Mouse (Mus musculus): ENCODE measurements around the gene Lingo4. TPM values are rescaled to one million over a fixed set of nuclear protein-coding genes. Genes with fewer than 3 reads are reported as not detected.

Gene Lingo4
- polyA plus RNA-seq, 1 experiment from 2014 or later = not detected

DNA sequence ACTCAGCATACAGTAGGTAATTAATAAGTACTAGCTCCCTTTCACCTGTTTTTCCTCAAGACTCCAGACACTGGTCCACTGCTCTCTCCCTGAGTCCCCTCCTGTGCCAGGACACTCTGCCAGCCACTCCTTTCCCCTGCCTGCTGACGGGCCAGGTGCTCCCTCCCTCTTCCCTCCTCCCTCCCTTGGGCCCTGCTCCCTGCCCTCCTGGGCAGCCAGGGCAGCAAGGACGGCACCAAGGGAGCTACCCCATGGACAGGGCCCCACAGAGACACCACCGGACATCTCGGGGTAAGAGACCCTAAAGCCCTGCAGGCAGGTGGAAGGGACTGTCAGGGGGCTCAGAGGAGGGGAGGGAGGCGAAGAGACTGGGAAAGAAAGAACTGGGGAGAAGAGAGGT lies 25.7 kb upstream of the Lingo4 start, which contains the start of gene Rorc:
Gene Rorc, plus strand, starts transcription at position 154 of the 400 bp plus-strand sequence.
- whole genome bisulfite sequencing = 16% methylated on average over 5 of the region's 5 CpGs
- H3K9me3 ChIP-seq = no peaks in the 10 kb centered on the region
- no peak within 1 kb of the TSS for H3K27ac ChIP-seq
- peaks cover 33% of the 10 kb centered on the region for H3K4me1 ChIP-seq (replicated peaks)
- peaks cover 35% of the 10 kb centered on the region for H3K27me3 ChIP-seq
- peak within 1 kb of the TSS; percentile 26 for H3K4me3 ChIP-seq (replicated peaks)
- peak within 1 kb of the TSS; percentile 57 for H3K4me2 ChIP-seq
- no peak for ATAC-seq (ENCODE audit: insufficient number of reproducible peaks, insufficient read depth, low FRiP score, low TSS enrichment, low read depth)
- H3K9ac ChIP-seq (replicated peaks) = peak within 1 kb of the TSS; percentile 40
- no peaks in the 10 kb centered on the region for H3K36me3 ChIP-seq

DNA sequence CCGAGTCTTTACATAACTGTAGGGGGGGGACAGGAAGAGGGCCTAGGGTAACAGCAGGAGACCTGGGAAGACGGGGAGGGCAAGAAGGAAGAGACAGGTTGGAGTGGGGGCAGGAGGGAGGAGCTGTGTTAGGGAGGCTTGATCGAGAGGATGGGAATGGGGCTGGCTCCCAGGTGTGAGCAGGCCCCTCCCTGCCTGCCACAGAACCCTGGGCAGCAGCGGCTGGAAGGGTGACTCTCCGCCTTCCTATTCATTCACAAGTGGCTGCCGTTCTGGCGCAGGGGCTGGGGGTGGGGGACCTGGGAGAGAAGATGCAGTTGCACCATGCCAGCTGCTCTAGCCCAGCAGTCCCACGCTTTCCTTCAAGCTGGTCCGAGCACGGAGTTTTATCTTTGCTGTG lies 25.2 kb upstream of the Lingo4 start:
- Histone ChIP-seq H3K4me2 (peak overlapping the region; percentile 57), H3K9me3 (no peaks in the 10 kb centered on the region), H3K36me3 (no peaks in the 10 kb centered on the region), H3K9ac (replicated peaks) (peak overlapping the region; percentile 40), H3K27me3 (peaks cover 35% of the 10 kb centered on the region), H3K4me3 (replicated peaks) (peak overlapping the region; percentile 26), H3K4me1 (replicated peaks) (peaks cover 33% of the 10 kb centered on the region), H3K27ac (no peak overlapping the region)
- ATAC-seq (ENCODE audit: insufficient number of reproducible peaks, insufficient read depth, low FRiP score, low TSS enrichment, low read depth) = no peak
- WGBS = 2% methylated on average over 10 of the region's 10 CpGs

DNA sequence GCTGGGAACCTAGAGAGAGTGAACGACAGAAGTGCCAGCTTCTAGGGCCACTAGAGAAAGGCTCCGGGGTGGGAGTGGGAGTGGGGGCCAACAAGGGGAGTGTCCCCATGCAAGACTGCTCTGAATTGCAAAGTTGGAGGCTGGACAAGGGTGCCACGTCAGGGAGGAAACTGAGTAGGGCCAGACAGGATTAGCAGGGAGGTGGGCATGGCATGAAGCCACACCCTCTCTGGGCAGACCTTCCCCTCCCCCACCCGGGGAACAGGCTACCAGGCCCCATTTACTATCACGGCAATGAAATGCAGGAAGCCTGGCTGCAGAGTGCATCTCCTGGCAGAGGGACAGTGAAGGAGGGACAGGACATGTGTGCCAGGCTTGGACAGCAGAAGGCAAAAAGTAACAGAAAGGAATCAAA lies 24.7 kb upstream of the Lingo4 start:
- Histone ChIP-seq H3K9me3 (no peaks in the 10 kb centered on the region), H3K27me3 (peaks cover 35% of the 10 kb centered on the region), H3K4me1 (replicated peaks) (peaks cover 33% of the 10 kb centered on the region), H3K36me3 (no peaks in the 10 kb centered on the region), H3K4me2 (peak overlapping the region; percentile 57), H3K9ac (replicated peaks) (peak overlapping the region; percentile 40), H3K27ac (no peak overlapping the region), H3K4me3 (replicated peaks) (peak overlapping the region; percentile 26)
- WGBS = 6% methylated on average over 5 of the region's 5 CpGs
- ATAC-seq (ENCODE audit: insufficient number of reproducible peaks, insufficient read depth, low FRiP score, low TSS enrichment, low read depth) = peak; percentile 22; the same call in 1 of the 2 replicates

- Histone ChIP-seq H3K4me1 (replicated peaks) (peaks cover 33% of the 10 kb centered on the region), H3K4me3 (replicated peaks) (no peak overlapping the region), H3K9me3 (no peaks in the 10 kb centered on the region), H3K27ac (no peak overlapping the region), H3K4me2 (no peak overlapping the region), H3K9ac (replicated peaks) (no peak overlapping the region), H3K27me3 (peaks cover 35% of the 10 kb centered on the region), H3K36me3 (no peaks in the 10 kb centered on the region)
- ATAC-seq (ENCODE audit: insufficient number of reproducible peaks, insufficient read depth, low FRiP score, low TSS enrichment, low read depth) = no peak
Measured at GRCm38 (mm10) chr3:94374636-94375035, 23.7 kb upstream of the Lingo4 start.

DNA sequence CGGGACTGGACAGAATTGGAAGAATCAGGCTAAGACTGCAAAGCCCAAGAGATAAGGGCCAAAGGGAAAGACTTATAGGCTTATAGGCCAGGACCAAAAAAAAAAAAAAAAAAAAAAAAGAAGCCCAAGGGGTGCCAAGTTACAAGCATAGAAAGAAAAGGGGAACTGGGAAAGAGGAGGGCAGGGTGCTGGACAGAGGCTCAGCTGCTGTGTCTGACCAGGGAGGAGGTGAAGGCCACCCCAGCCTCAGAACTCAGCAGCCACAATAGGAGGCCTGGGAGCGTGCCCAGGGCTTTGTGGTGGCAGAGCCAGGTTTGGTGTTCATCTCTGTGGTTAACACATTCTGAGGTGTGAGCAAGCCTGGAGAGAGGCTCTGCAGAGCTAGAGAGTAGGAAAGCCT lies 23.2 kb upstream of the Lingo4 start:
- 78% methylated on average over 2 of the region's 2 CpGs for WGBS
- Histone ChIP-seq H3K4me2 (no peak overlapping the region), H3K4me3 (replicated peaks) (no peak overlapping the region), H3K4me1 (replicated peaks) (peaks cover 33% of the 10 kb centered on the region), H3K27me3 (peaks cover 35% of the 10 kb centered on the region), H3K27ac (no peak overlapping the region), H3K9ac (replicated peaks) (no peak overlapping the region), H3K36me3 (no peaks in the 10 kb centered on the region), H3K9me3 (no peaks in the 10 kb centered on the region)
- ATAC-seq (ENCODE audit: insufficient number of reproducible peaks, insufficient read depth, low FRiP score, low TSS enrichment, low read depth) = no peak

DNA sequence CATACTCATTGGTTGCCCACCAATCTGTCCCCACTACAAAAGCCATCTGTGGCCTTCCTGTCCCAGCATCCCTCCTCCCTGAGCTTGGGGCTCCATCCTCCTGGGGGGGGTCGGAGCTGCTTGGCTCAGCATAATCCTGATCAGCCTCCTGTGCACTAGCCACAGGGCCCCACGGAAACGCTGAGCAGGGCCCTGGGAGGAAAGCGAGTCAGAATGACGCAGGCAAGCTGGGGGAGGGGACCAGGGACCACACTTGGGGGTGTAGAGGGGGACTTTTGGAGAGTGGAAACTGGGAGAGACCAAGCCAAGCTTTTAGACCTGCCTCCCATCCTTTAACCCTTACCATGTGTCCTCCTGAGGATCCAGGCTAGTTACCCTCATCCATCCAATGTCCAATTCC lies 22.5 kb upstream of the Lingo4 start:
- H3K27me3 ChIP-seq = peaks cover 35% of the 10 kb centered on the region
- no peak for ATAC-seq (ENCODE audit: insufficient number of reproducible peaks, insufficient read depth, low FRiP score, low TSS enrichment, low read depth)
- no peak overlapping the region for H3K9ac ChIP-seq (replicated peaks)
- no peaks in the 10 kb centered on the region for H3K36me3 ChIP-seq
- H3K4me2 ChIP-seq = no peak overlapping the region
- H3K9me3 ChIP-seq = no peaks in the 10 kb centered on the region
- H3K4me1 ChIP-seq (replicated peaks) = peaks cover 35% of the 10 kb centered on the region
- H3K27ac ChIP-seq = no peak overlapping the region
- H3K4me3 ChIP-seq (replicated peaks) = no peak overlapping the region
- 38% methylated on average over 5 of the region's 5 CpGs for WGBS

GRCm38 (mm10) chr3:94377028-94377923 lies 21.0 kb upstream of the Lingo4 start:
- Histone ChIP-seq H3K27ac (no peak overlapping the region), H3K4me2 (peak overlapping the region; percentile 6; the same call in 1 of the 2 replicates), H3K27me3 (peaks cover 32% of the 10 kb centered on the region), H3K9me3 (no peaks in the 10 kb centered on the region), H3K4me1 (replicated peaks) (peaks cover 25% of the 10 kb centered on the region), H3K36me3 (no peaks in the 10 kb centered on the region), H3K4me3 (replicated peaks) (no peak overlapping the region), H3K9ac (replicated peaks) (no peak overlapping the region)
- 12% methylated on average over 13 of the region's 13 CpGs for WGBS
- no peak for ATAC-seq (ENCODE audit: insufficient number of reproducible peaks, insufficient read depth, low FRiP score, low TSS enrichment, low read depth)

DNA sequence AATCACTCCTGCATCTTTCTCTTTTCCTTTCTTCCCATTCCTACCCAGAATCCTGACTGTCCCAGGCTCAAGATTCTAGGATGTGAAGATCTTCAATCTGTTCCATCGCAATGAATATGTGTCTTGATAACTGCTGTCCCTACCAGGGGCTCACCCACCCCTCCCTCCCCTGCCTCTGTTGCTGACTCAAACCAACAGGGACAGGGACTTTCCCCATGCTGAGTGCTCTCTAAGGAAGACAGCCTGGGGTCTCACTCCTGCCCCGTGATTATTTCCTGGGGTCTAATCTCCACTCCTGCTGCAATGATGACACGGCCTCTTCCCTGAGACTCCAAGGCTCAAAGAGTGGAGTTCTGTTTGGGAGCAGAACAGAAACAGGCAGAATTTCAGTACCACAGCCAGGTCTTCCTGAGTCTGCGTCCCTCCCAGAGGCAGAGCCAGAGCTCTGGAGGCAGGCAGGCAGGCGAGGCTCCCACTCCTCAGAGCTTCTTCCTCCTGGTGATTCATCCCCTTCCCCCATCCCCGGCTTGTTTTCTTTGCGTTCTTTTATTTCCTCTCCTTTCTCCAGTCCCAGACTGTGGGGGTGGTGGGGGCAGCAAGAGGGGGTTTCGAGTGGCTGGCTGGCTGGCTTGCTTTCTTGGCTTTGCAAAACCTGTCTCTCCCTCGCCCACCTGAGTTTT lies 18.3 kb upstream of the Lingo4 start:
- WGBS = 25% methylated on average over 9 of the region's 9 CpGs

DNA sequence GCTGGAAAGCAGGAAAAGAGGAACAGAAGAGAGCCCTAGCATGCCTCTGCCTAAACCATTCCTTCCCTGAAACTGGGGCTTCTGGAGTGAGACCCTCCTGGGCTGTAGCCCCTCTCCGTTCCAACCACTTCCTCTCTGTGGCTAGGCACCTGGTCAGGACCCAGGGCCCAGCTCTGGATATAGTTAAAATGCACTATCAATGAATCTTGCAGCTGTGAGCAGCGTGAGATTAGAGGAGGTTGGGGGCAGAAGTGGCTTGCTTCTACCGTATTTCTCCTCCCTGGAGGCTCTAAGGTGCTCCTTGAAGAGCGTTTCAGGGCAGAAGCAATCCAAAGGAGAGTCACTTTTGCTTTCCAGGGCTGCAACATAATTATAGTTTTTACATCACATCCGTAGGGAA lies 16.0 kb upstream of the Lingo4 start:
- 0 out of 2 replicates have a peak, but pooled peaks cover 5% of the 10 kb centered on the region for H3K27me3 ChIP-seq
- no peak for ATAC-seq (ENCODE audit: insufficient number of reproducible peaks, insufficient read depth, low FRiP score, low TSS enrichment, low read depth)
- H3K4me2 ChIP-seq = no peak overlapping the region
- H3K36me3 ChIP-seq = no peaks in the 10 kb centered on the region
- no peak overlapping the region for H3K27ac ChIP-seq
- H3K9ac ChIP-seq (replicated peaks) = no peak overlapping the region
- H3K4me1 ChIP-seq (replicated peaks) = peaks cover 3% of the 10 kb centered on the region
- WGBS = 62% methylated on average over 5 of the region's 5 CpGs
- no peaks in the 10 kb centered on the region for H3K9me3 ChIP-seq
- no peak overlapping the region for H3K4me3 ChIP-seq (replicated peaks)

More for the DNA sequence above, 18.3 kb upstream of the Lingo4 start:
- ATAC-seq (ENCODE audit: insufficient number of reproducible peaks, insufficient read depth, low FRiP score, low TSS enrichment, low read depth) = no peak
- no peaks in the 10 kb centered on the region for H3K36me3 ChIP-seq
- H3K4me1 ChIP-seq (replicated peaks) = peaks cover 10% of the 10 kb centered on the region
- no peak overlapping the region for H3K4me2 ChIP-seq
- H3K9me3 ChIP-seq = no peaks in the 10 kb centered on the region
- H3K27ac ChIP-seq = no peak overlapping the region
- H3K4me3 ChIP-seq (replicated peaks) = no peak overlapping the region
- H3K27me3 ChIP-seq = peaks cover 15% of the 10 kb centered on the region; the same call in 1 of the 2 replicates
- H3K9ac ChIP-seq (replicated peaks) = no peak overlapping the region

DNA sequence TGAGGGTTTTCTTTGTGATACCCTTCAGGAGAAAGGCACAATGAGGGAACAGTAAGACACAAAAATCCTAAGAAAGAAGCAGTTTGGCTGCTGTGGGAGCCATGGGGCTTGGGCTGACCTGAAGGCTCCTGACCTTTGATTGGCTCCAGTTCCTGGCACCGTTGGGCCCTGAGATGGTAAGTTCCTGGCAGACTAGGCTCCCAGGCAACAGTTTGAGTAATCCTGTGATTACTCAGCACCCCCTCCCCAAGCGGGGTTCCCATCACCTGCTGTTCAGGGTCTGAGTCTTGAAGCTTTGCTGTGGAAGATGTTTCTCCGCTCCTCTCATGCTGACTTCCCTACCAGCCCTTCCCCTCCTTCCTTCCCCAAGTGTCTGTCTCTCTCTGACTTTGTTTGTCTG lies 14.8 kb upstream of the Lingo4 start:
- Histone ChIP-seq H3K4me3 (replicated peaks) (no peak overlapping the region), H3K36me3 (no peaks in the 10 kb centered on the region), H3K4me1 (replicated peaks) (0 out of 2 replicates have a peak, but pooled peaks cover 2% of the 10 kb centered on the region), H3K27me3 (0 out of 2 replicates have a peak, but pooled peaks cover 5% of the 10 kb centered on the region), H3K9me3 (no peaks in the 10 kb centered on the region), H3K27ac (no peak overlapping the region), H3K9ac (replicated peaks) (no peak overlapping the region), H3K4me2 (no peak overlapping the region)
- no peak for ATAC-seq (ENCODE audit: insufficient number of reproducible peaks, insufficient read depth, low FRiP score, low TSS enrichment, low read depth)
- 61% methylated on average over 3 of the region's 3 CpGs for WGBS

- no peak for ATAC-seq (ENCODE audit: insufficient number of reproducible peaks, insufficient read depth, low FRiP score, low TSS enrichment, low read depth)
- H3K27me3 ChIP-seq = 0 out of 2 replicates have a peak, but pooled peaks cover 5% of the 10 kb centered on the region
- no peaks in the 10 kb centered on the region for H3K9me3 ChIP-seq
- H3K4me2 ChIP-seq = no peak overlapping the region
- no peaks in the 10 kb centered on the region for H3K36me3 ChIP-seq
- WGBS = 63% methylated on average over 4 of the region's 4 CpGs
- no peak overlapping the region for H3K27ac ChIP-seq
- H3K9ac ChIP-seq (replicated peaks) = no peak overlapping the region
- no peaks in the 10 kb centered on the region for H3K4me1 ChIP-seq (replicated peaks)
- no peak overlapping the region for H3K4me3 ChIP-seq (replicated peaks)
Measured at GRCm38 (mm10) chr3:94386671-94387070, 11.6 kb upstream of the Lingo4 start.
